Mouse (Mus musculus) CH12.LX (cell line): ENCODE results near the gene Ccno.

Source experiments
- CTCF ChIP-seq, 2 experiments: IDR thresholded peaks in 1 of 2; conservative IDR thresholded peaks in 1 of 2; 2 replicates each; pipeline ENCODE4 v1.5.1; 2011 to 2012; ENCODE audit warnings: low read depth in 2 of 2, low read length in 2 of 2, improper control_type of control experiment in 1 of 2, inconsistent platforms in 1 of 2, mild to moderate bottlenecking in 1 of 2, moderate library complexity in 1 of 2
- EP300 ChIP-seq: IDR thresholded peaks from 2 replicates; pipeline ENCODE4 v1.6.1; 2011; ENCODE audit warnings: low read length, improper control_type of control experiment
- NELFE ChIP-seq: IDR thresholded peaks from 2 replicates; pipeline ENCODE4 v1.6.1; 2011; ENCODE audit warnings: low read depth, low read length, improper control_type of control experiment
- RCOR1 ChIP-seq: conservative IDR thresholded peaks from 2 replicates; pipeline ENCODE4 v1.6.1; 2012; ENCODE audit warnings: low read depth, mild to moderate bottlenecking, inconsistent platforms, low read length, improper control_type of control experiment
- USF1 ChIP-seq: IDR thresholded peaks from 2 replicates; pipeline ENCODE4 v1.6.1; 2014; ENCODE audit warnings: low read depth, mild to moderate bottlenecking, inconsistent platforms, low read length, improper control_type of control experiment
- USF2 ChIP-seq: conservative IDR thresholded peaks from 2 replicates; pipeline ENCODE4 v1.6.1; 2011; ENCODE audit warnings: low read depth, low read length, improper control_type of control experiment

GRCm38 (mm10) chr13:112987532-112987943 lies at the start of gene Ccno:
- TF ChIP-seq CTCF (conservative IDR thresholded peaks at IDR 0.05 in 1 of 2, IDR thresholded peaks at IDR 0.05 in 1 of 2; ENCODE audit: low read depth in 2 of 2, low read length in 2 of 2) (no peak), RCOR1 (no peak), EP300 (no peak), USF1 (no peak), USF2 (no peak), NELFE (peak; percentile 70)
